Mouse (Mus musculus) stomach, postnatal 0 days (tissue): ENCODE measurements at regions not wholly inside any gene's neighbourhood (a gene's known extent, or its start where the extent isn't known, plus 50 kb on each side); places are given as distances from the start of the nearest gene placed in this dataset.

ENCODE experiments used
- CTCF ChIP-seq: IDR thresholded peaks from 2 replicates; pipeline ENCODE4 v1.5.1; 2016; ENCODE audit warnings: antibody characterized with exemption, low read depth, mild to moderate bottlenecking, moderate library complexity
- EP300 ChIP-seq: optimal IDR thresholded peaks from 2 replicates; pipeline ENCODE3; 2016; ENCODE audit warnings: antibody characterized with exemption

- no peak for TF ChIP-seq CTCF
- TF ChIP-seq EP300, result no peak
Measured at GRCm38 (mm10) chr13:11362872-11363271, 743.9 kb downstream of the Ryr2 start.
